Mouse (Mus musculus): ENCODE results near the gene Nktr.

- TF ChIP-seq MAX (IDR thresholded peaks at IDR 0.05), result no peak
- TF ChIP-seq CTCF (IDR thresholded peaks at IDR 0.05; ENCODE audit: control insufficient read depth, insufficient read depth, insufficient read length), result no peak
Measured at GRCm38 (mm10) chr9:121710584-121710975, 8.4 kb upstream of the Nktr start.
